In genomic region chr1:22902992-22903391, GRCm38 (mm10) we compare ENCODE assay signal across 18 mouse cellular contexts.
"Had no signal": no experiment of that assay in that cellular context is flagged by ENCODE, and none has a peak within 500 bp of the region (broad histone marks: within the 10 kb centered on the region; RNA-seq: fewer than 3 reads in every experiment).

No protein-coding gene starts in this region.

- H3K9ac ChIP-seq: lung, embryonic 14.5 days; midbrain, embryonic 12.5 days; midbrain, embryonic 15.5 days; neural tube, embryonic 13.5 days; neural tube, embryonic 15.5 days had no signal

- ATAC-seq: midbrain, embryonic 15.5 days had no signal

- H3K27ac ChIP-seq: midbrain, embryonic 10.5 days; midbrain, embryonic 12.5 days; midbrain, embryonic 15.5 days; neural tube, embryonic 13.5 days; neural tube, embryonic 15.5 days had no signal

- H3K4me2 ChIP-seq: lung, embryonic 14.5 days; midbrain, embryonic 12.5 days; midbrain, embryonic 15.5 days; neural tube, embryonic 13.5 days; neural tube, embryonic 15.5 days had no signal

- H3K27me3 ChIP-seq: midbrain, embryonic 12.5 days; midbrain, embryonic 15.5 days; neural tube, embryonic 13.5 days; neural tube, embryonic 15.5 days had no signal

- H3K9me3 ChIP-seq: midbrain, embryonic 10.5 days; midbrain, embryonic 12.5 days; midbrain, embryonic 15.5 days; neural tube, embryonic 13.5 days; neural tube, embryonic 15.5 days had no signal

- DNase-seq: lung, adult 18-20 months; lung, embryonic 14.5 days; lung, postnatal 10 days; lung, postnatal 4 days; retina, postnatal 1 day; right cerebral cortex, adult 18-20 months; right cerebral cortex, postnatal 25 days; right cerebral cortex, postnatal 4 days; spleen, adult 18-20 months; thymus, adult 18-20 months; thymus, postnatal 14 days; thymus, postnatal 36 days had no signal

- H3K4me1 ChIP-seq: midbrain, embryonic 10.5 days; midbrain, embryonic 12.5 days; midbrain, embryonic 15.5 days; neural tube, embryonic 13.5 days; neural tube, embryonic 15.5 days had no signal

- H3K4me3 ChIP-seq: midbrain, embryonic 10.5 days; midbrain, embryonic 12.5 days; midbrain, embryonic 15.5 days; myocyte; neural tube, embryonic 13.5 days; neural tube, embryonic 15.5 days had no signal

- H3K36me3 ChIP-seq: midbrain, embryonic 10.5 days; midbrain, embryonic 12.5 days; midbrain, embryonic 15.5 days; neural tube, embryonic 13.5 days; neural tube, embryonic 15.5 days had no signal
